Mouse (Mus musculus) heart, postnatal 0 days (tissue): ENCODE measurements around the gene Ppp1r12b.

Experiments
- CTCF ChIP-seq: IDR thresholded peaks from 2 replicates; pipeline ENCODE4 v1.5.1; 2016; ENCODE audit warnings: antibody characterized with exemption, control low read depth, low read depth
- EP300 ChIP-seq: IDR thresholded peaks from 2 replicates; pipeline ENCODE4 v1.6.1; 2016; ENCODE audit warnings: antibody characterized with exemption, low read depth

GRCm38 (mm10) chr1:134858344-134859053 lies 97.2 kb downstream of the Ppp1r12b start:
- no peak for TF ChIP-seq CTCF
- TF ChIP-seq EP300: no peak
